Mouse (Mus musculus): ENCODE data around the gene Adamtsl1.

- TF ChIP-seq CTCF (IDR thresholded peaks at IDR 0.05; ENCODE audit: control insufficient read depth, insufficient read depth, insufficient read length) (no peak), MAX (IDR thresholded peaks at IDR 0.05) (no peak)
Measured at GRCm38 (mm10) chr4:85955387-85955786, 441.4 kb downstream of the Adamtsl1 start.
